Mouse (Mus musculus) neural tube, embryonic 10.5 days (tissue): Measurements from ENCODE around the gene Lrrc27.

Experiments used
- DNase-seq: peaks from one replicate; pipeline ENCODE4 v3.0.0-alpha.2; 2017; ENCODE audit warnings: low spot score; ENCODE audit errors: extremely low spot score

Lrrc27 gene

DNA sequence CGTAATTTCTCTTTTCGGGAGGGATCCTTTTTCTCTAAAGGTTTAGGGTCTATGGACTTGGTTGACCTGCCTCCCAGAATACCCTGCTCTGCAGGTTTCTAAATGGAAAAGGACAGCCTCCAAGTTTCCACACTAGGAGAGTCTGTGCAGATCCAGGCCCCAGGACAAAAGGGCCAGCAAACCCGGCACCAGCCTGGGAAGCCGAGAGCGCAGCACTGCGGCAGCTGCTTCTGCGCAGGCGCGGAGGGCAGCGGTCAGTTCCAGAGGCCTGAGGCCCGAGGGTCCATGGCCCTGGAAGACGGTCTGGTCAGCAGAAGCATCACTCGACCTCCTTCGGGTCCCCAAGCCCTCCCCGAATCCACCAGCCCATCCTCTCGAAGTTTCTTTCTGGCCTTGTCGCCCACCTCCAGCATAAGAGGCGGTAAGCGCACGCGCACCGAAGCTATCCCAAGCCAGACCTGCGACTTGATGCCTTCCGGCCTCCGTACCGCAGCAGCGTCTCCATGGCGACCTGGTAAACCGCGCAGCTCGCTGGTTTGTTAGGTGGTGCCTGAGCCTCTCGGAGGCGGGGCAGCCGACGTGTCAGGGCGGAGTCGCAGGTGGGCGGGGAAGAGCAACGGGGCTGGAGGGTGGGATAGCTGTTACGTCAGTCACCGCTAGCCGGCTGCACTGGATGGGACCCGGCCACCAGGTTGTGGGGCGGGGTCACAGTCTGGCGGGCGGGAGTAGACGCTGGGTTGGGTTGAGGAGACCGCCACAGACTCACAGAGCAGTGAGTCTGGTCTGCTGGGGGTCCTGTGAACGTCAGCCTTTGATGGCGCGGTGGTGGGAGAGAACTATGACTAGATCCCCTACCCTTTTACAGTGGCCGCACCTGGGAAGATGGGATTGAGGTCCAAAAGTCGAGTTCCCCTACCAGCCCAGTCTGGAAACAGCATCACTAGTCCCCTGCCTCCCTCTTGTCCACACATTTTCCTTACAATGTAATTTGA, at the start of gene Lrrc27, which contains the start of gene Stk32c:
Lrrc27 (plus strand) TSS at position 235 of the 992 bp plus-strand sequence.
Stk32c (minus strand) TSS at position 554 of the 992 bp plus-strand sequence.
- DNase-seq, result peak; percentile 99

DNA sequence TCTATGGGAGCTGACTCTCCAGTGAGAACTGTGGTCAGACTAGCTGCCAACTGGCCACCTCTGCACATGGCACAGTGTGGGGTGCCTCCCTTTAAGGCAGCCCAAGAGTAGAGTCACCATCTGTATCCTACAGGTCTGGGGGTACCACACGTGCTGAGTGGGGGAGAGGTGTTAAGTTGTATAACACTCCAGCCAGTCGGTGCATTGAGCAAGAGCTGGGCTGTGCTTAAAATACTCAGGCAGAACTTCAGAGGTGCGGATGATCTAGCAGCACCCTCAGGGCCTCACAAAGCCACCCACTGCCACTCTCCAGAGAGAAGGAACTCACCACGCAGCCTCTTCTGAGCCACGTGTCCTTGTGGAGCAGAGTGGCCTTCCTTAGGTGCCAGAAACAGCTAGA, 48.4 kb upstream of the Lrrc27 start:
- no peak for DNase-seq

DNA sequence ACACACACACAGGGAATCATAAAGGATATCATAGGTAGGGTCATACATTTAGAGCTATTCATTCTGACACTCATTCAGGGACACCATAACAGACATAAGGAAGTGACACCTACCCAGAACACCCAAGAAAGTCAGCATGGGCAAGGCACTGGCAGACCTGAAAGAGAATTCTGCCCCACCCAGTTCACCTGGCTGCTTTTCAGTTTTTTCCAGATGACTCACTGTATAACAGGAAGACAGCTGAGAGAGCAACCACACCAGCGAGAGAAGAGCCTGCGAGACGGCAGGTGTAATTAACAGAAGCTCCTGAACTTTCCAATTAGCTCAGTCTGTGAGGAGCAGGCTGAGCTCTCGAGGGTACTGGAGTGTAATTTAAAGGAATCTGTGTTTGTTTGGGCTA, 43.6 kb upstream of the Lrrc27 start:
- no peak for DNase-seq

DNA sequence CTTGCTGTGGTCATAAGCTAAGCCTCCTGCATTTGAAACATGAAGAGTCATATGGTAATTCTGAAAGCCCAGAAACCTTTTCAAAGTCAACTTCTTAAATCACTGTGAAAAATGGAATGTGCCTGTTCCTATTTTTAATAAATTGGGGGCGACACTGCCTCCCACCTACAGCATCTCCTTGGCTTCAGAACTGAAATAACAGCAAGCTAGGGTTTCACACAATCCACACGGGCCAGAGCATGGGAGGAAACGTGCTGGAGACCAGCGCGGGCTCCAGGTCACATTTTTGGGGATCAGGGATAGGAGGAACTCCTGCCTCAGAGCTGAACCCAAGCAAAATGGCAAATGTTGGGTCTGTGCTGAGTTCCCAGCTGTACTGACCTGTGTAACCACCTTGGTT, 33.5 kb upstream of the Lrrc27 start:
- DNase-seq, result no peak

DNA sequence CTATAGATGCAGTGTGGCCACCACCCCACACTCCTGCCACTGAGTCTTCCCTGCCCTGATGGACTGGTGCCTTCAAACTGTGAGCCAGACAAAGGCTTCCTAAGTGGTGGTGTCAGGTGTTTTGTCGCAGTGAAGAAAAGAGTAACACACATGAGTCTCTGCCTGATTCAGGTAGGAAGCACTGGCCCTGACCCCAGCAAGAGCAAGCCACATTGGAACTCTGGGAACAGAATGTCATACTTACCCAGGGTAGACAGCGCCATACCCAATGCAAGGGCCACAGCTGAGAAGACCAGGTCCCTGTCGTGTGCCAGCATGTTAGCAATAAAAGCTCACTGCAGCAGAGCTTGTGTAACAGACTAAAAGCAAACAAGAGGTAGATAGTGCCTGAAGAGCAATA, 32.7 kb upstream of the Lrrc27 start:
- DNase-seq, result no peak

DNA sequence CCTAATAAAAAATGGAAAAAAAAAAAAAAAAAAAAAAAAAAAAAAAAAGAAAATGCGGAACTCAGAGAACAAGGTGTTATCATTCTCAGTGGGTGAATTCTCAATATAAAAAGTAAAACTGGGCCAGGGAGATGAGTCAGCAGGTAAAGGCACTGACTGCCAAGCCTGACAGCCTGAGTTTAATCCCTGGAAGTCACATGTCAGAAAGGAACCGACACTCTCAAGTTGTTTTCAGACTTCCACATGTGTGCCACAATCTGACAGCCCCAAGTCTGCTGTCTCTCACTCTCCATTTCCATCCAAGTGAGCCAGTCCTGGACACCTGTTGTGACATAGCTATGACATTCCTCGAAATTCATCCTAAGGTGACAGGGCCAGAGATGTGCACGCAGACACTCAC, 28.4 kb upstream of the Lrrc27 start:
- DNase-seq, result no peak

DNA sequence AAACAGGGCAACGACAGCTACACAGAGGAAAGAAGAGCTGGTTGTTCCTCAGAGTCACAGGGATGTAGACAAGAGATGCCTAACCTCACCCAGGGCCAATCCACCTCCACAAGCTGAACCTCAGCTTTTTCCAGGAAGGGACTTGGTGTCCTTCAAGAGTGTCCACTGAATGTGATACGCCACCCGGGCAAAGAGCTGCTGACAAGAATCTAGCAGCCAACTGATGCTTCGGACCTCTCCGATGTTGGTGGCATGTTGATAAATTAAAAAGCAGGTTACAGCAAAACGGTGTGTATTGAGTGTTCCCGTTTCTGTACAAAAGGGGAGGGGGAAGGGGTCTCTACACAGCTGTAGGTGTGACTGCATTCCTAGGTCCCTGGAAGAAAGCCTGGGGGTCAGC, 27.9 kb upstream of the Lrrc27 start:
- DNase-seq, result no peak

DNA sequence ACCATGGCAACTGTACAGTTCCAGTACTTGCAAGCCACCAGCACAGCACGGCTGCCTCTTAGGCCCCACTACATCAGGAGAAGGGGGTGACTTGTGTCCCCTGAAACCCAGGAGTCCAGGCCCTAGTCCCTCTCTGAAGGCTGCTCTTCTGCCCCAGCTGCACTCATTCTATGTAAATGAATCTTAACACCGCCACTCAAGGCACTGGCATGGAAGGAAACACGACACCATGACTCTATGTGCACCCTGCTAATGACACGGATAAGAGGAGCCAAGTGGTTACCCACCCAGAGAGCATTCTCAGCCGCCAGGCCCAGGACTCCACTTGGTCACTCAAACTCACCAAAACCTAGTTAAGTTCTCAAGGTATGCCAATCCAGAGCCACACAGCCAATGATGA, 26.8 kb upstream of the Lrrc27 start:
- no peak for DNase-seq

DNA sequence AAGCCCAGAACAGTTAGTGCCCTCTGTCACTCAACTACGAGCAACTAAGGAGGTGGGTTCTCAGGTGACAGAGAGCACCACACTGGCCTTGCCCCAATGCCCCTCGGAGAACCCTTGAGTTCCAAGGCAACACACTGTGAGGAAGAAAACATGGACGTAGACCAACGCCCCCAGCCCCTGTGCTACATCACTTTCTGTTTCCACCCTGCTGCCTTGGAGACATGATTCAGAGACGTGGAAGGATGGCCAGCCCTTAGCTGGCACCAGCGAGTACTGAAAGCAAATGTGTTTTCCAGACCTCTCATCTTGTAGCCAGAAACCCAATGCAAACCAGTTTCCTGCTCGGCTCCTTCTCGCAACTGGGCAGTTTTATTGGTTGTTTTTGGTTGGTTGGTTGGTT, 26.4 kb upstream of the Lrrc27 start:
- no peak for DNase-seq

DNA sequence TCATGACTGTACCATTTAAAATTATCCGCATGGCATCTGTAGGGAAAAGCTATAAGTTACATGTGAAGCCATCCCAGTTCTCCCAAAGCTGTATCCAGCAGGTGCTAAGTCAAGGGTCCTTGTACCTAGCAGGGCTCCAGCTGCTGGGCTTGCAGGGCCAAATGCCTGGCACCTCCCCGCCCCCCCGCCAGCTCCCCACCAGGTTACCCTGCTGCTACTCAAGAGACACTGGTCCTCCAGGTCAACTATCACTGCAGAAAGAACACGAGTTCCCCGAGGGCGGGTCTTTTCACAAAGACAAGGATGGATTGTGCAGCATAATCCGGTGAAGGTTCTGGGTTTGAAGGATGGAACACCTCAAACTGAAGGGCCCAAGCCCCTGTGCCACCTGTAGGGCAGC, 25.5 kb upstream of the Lrrc27 start:
- DNase-seq, result peak; percentile 18

DNA sequence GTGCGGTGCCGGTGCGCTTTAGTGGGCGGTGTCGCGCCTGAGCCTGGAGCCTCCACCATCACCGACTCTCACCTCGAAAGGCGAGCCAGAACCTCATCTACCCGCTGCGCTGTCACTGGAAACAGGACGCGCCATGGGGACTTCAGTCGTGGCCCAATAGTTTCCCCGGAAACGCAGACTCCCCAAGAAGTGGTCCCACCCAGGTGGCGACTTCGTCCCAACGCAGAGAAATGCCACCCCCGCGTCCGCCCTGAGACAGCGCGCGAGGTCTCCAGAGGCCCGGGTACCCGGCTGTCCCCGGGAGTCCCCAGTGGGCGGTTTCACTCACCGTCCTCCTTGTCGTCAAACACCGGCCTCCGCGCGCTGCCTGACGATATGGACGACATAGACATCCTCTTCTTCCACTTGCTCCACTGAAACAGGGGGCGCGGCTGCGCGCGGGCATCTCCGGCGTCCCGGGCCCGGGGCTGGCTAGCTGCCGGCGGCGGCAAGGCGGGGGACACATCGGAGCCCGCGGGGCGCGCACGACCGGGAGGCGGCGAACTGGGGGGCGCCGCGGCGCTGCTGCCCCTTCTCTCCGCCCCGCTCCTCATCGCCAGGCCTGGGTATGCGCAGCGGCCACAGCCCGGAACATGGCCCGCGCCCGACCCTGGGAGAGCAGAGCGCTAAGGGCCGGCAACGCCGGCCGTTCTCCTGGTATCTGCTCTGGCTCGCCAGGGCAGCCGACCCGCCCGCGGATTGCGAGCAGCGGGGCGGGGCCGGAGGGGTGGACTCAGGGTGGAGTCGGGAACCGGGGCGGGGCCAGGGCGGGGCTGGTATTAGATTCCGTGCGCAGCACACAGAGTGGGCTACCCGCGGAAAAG, 24.8 kb upstream of the Lrrc27 start:
- DNase-seq, result peak; percentile 87

DNA sequence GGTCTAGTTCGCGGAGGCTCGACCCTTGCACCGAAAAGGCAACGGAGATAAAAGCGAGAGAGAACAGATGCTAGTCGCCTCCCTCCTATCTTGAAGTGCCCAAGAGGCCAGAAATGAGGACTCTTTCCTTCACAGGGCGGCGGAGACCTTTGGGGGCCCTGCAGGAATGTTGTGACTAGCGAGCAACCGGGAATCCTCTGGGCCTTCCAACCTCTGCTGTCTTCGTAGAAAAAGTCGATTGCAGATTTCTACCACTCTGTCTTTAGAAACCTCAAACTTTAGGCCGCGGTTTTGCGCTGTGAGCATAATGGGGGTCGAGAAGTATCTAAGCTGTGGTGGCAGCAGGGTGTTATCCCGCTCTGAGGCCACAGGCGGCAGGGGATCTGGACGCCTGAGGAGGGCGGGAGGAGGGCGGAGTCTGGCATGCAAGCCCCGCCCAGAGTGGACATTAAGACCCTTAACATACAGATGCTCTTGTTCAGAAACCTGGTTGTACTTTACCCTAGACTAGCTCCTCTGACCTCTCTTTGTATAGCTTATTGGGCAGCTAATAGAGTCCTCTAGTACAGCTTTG, 24.1 kb upstream of the Lrrc27 start:
- no peak for DNase-seq

DNA sequence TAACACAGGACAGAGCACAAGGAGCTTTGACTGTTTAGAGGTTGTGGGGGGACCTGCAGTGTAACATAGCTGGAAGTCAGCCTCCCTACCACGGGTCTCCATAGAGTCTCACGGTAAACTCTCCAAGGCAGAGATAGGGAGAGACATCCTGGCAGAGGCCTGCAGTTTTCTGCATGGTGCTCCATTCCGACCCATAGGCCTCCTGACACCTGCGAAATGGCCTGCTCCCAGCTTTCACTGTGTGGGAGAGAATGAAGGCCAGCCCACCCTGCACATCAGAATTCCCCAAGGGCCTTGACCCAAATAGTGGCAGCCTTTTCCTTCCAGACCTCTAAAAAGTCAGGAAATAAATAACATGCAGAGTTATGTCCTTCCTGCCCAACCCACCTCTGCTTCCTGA, 22.2 kb upstream of the Lrrc27 start:
- DNase-seq, result no peak

DNA sequence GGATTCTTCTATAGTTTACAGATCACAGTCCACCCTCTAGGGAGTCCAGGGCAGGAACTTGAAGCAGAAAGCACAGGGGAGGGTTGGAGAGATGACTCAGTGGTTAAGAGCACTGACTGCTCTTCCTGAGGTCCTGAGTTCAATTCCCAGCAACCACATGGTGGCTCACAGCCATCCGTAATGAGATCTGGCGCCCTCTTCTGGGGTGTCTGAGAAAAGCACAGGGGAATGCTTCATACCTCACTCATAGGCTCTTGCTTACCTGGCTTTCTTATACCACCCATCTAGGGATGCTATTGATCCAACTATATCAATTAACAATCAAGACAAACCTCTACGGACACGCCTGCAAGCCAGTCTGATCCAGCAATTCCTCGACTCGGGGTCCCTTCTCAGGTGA, 21.2 kb upstream of the Lrrc27 start:
- DNase-seq, result no peak

DNA sequence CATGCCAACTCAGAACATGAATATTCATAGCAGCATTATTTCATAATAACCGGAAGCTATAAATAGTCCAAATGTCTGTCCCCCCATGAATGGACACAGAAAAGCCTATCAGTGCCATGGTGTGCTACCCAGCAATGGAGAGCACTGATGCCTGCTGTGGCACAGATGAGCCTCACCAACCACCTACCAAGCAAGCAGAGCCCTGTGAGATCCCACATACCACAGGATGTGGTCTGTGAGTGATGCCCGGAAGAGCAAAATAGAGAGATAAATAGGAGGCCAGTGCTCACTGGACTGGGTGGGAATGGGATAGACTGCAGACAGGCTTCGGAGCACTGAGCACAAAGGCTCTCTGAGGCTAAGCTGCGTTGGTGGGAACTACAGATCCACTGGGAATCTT, 15.8 kb upstream of the Lrrc27 start:
- DNase-seq, result no peak

DNA sequence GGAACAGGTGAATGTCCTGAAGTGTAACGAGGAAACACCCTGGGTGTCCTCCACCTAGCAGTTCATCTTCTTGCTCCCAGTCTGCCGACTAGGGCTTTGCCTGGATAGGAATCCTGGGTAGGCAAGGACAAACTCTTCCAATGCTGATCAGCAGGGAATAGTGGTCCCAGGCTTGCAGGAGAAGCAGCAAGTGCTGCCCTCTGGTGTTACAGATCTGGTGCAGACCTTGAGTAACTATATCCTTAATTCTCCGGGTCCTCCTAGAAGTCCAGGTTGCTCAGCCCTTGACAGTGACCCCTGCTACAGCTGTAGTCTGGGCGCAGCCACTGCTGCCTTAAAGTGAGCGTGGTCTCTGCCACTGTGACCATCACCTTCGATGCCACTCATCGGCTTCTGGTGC, 12.7 kb upstream of the Lrrc27 start:
- DNase-seq, result peak; percentile 67

DNA sequence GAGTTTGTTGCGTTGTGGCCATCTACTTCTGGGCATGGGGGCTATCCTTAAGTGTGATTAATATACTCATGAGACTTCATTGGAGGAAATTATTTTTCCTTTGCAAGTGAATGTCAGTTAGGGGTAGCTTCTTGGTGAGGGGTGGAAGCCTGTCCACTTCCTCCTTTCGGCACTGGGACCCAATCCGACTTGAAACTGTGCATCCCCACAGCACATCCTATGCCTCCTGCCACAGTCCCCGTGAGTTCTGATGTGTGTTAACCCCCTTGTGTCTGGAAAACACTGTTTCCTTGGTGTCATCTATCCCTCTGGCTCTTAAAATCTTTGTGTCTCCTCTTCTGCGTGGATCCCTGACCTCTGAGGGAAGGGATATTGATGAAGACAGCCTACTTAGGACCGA, 11.6 kb upstream of the Lrrc27 start:
- DNase-seq, result no peak

DNA sequence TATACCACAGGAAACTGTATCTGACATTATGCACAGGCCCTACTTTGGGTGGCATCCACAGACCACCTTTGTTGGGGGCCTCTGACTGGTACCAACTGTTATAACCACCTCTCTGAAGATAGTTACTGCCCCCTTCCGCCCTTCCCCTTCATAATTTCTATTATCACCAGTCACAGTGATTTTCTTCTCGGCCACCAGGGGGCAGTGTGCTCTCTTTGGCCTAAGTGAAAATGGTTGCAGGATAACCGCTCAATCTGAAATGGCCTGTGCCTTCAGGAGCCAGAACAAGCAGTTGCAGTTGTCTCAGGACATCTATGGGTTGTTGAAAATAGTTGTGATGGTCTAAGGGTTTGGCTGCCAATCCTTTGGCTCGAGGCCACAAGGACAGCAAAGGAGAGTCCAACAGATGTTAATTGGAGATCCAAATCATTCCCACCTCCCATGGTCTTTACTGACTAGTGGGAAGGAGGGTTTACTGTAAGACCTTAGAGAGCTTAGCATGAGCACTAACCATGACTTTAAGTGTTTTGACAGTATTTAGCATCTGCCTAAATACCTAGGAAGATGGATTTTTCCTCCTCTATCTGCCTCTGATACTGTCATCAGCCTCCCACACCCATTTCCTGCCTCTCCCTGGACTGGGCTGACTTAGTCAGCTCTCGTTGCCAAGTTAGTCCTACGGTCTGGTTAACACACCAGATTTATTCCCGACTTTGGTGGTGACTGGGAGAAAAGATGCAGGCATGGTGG, 4.6 kb upstream of the Lrrc27 start:
- DNase-seq, result peak; percentile 72

DNA sequence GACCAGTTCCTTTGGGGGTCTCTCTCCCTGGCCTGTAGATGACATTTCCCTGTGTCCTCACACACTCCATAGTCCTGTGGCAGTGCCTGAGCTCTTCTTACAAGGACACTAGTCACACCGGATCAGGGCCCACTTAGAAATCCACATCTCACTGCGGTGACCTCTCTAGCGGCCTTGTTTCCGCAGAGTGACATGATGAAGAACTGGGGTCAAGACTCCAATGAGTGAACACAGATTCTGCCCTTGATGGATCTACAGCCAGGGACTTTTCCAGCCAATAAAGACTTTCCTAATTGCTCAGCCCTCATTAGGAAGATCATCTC, 4.1 kb upstream of the Lrrc27 start:
- DNase-seq, result no peak

DNA sequence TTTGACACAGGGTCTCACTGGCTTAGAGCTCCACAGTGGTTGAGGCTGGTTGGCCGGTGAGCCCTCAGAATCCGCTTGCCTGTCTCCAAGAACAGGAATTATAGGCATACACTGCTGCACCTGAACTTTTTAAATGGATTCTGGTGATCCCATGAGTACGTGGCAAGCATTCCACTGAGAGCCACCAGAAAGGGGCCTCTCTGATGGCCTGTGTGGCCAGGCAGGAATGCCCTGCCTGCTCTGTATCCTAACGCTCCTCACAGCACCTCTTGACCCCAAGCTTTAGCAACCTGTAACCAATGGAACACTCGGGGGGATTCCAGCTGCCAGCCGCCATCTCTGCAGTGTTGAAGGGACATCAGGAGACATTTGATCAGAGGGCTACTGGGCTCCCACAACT, 1.0 kb upstream of the Lrrc27 start:
- no peak for DNase-seq

DNA sequence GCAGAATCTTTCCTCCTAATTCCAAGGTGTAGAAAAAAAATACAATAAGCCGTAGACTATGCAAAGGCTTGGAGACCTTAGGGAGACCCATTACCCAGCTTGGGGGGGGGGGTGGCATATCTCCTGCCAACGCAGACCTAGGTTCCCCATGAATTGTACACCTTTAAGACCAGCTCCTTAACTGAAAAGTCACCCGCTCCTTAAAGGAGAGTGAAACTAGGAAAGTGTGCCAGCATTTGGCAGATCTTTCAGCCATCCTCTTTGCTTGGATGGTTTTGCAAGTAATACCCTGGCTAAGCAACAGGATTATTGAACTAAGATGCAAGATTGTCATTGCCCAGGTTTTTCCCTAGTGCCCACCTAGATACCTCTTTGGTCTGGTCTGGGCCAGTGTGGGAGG, 963 bp downstream of the Lrrc27 start:
- DNase-seq, result no peak
